Mouse (Mus musculus) heart, adult 11 months (tissue): ENCODE results near the gene Syne4.

ENCODE experiments used
- DNase-seq: peaks from one replicate; pipeline ENCODE4 v3.0.0; 2022

Syne4 gene

GRCm38 (mm10) chr7:30297266-30297665 lies 17.3 kb upstream of the Syne4 start:
- DNase-seq = no peak

GRCm38 (mm10) chr7:30300914-30301313 lies 13.7 kb upstream of the Syne4 start:
- DNase-seq = no peak

- peak; percentile 85 for DNase-seq
These were observed 8.4 kb upstream of the Syne4 start for GRCm38 (mm10) chr7:30306083-30306779.

GRCm38 (mm10) chr7:30308076-30309005 lies 6.3 kb upstream of the Syne4 start, which contains the start of gene Alkbh6:
Alkbh6 (plus strand) TSS chr7:30308717.
- peak; percentile 100 for DNase-seq

GRCm38 (mm10) chr7:30309395-30310129 lies 5.0 kb upstream of the Syne4 start:
- peak; percentile 87 for DNase-seq

GRCm38 (mm10) chr7:30310136-30310535 lies 4.5 kb upstream of the Syne4 start:
- DNase-seq = peak; percentile 86

GRCm38 (mm10) chr7:30313666-30314320 lies 814 bp upstream of the Syne4 start:
- peak; percentile 86 for DNase-seq

GRCm38 (mm10) chr7:30315559-30316529 lies 1.2 kb downstream of the Syne4 start:
- no peak for DNase-seq

GRCm38 (mm10) chr7:30318142-30318541 lies 3.5 kb downstream of the Syne4 start:
- no peak for DNase-seq

- no peak for DNase-seq
These were observed 6.3 kb downstream of the Syne4 start for GRCm38 (mm10) chr7:30320946-30321345.

- peak; percentile 97 for DNase-seq
These were observed 7.1 kb downstream of the Syne4 start, which contains the start of gene E130208F15Rik for GRCm38 (mm10) chr7:30321539-30322284. E130208F15Rik (plus strand) TSS chr7:30321740.

- peak; percentile 100 for DNase-seq
These were observed 7.7 kb downstream of the Syne4 start for GRCm38 (mm10) chr7:30322285-30322667.

- no peak for DNase-seq
These were observed 8.3 kb downstream of the Syne4 start for GRCm38 (mm10) chr7:30322865-30323264.

- no peak for DNase-seq
These were observed 9.2 kb downstream of the Syne4 start, which contains the start of gene Sdhaf1 for GRCm38 (mm10) chr7:30323795-30324194. Sdhaf1 (minus strand) TSS chr7:30323895.

- no peak for DNase-seq
These were observed 9.8 kb downstream of the Syne4 start for GRCm38 (mm10) chr7:30324300-30324944.

- DNase-seq = no peak
These were observed 10.8 kb downstream of the Syne4 start for GRCm38 (mm10) chr7:30325364-30325763.

- DNase-seq = no peak
These were observed 11.8 kb downstream of the Syne4 start for GRCm38 (mm10) chr7:30326427-30326826.

GRCm38 (mm10) chr7:30327140-30327539 lies 12.5 kb downstream of the Syne4 start:
- DNase-seq = no peak

GRCm38 (mm10) chr7:30328379-30328778 lies 13.8 kb downstream of the Syne4 start:
- DNase-seq = no peak

- peak; percentile 97 for DNase-seq
These were observed 17.3 kb downstream of the Syne4 start for GRCm38 (mm10) chr7:30331887-30332286.
